Mouse (Mus musculus): Measurements from ENCODE around the gene Gm12355.
A peak's percentile ranks its signal among the peaks of the same experiment; 100 is the strongest.
"Not testable (repeated sequence)": the region's sequence is repeated elsewhere in the genome, so short reads cannot be mapped to it uniquely, and the experiment has no call there.

Gm12355 gene

DNA sequence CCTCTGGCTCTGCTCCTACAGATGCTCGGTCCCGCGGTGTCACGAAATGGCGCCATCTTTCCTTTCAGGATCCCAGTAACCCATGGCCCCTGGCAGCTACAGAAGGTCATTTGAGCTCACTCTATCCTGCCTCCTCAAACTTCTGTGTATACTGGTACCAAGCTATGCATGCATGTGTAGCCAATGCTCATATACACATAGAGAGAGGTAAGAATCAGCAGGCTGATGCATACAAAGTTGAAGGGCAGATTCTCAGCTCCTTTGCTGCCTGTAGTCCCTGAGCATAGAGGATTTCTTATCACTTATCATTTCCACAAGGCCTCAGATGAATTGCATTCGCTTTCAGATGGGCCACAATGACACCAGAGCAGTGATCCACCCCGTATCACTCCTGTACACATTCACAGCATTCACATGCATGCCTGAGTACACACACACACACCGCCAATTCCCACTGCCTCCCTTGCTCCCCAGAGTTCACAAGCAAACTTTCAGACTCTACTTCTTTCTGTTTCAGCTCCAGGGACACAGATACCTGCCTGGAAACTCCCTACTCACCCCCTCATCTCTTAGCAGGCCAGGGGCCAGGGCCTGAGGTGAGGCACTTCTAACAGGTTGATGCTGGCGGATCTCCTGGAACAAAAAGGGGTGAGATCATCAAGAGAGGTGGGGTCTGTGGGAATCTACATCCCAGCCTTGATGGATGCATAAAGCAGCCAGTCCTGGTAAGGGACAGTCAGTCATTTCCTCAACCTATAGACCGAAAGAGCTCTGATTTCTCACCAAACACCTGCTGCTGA, at the start of gene Gm12355, which contains the start of gene Gsdma3:
TSS of gene Gm12355 (minus strand) at position 51 of the 800 bp plus-strand sequence.
TSS of gene Gsdma3 (plus strand) at position 750 of the 800 bp plus-strand sequence.
- DNase-seq (ENCODE audit: extremely low read depth, insufficient read length, low spot score), result no peak

DNA sequence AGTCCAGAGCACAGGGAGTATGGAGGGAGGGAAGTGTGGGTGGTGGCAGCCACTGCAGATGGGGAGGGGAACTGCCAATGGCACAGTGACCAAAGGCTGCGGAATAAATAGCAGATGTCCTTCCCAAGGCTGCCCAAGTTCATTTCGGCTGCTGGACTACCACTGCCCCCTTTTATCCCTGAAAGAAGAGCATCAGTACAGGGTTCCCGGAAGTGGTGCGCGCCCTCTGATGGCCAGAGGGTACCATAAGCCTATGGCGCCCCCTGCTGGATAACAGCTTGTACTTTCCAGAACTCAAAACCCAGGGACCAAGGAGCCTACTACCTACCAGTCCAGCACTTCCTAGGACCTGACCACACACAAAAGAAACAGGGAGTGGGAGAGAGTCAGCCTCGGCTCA, 47.7 kb upstream of the Gm12355 start:
- DNase-seq (ENCODE audit: extremely low read depth, insufficient read length, low spot score), result peak; percentile 52

DNA sequence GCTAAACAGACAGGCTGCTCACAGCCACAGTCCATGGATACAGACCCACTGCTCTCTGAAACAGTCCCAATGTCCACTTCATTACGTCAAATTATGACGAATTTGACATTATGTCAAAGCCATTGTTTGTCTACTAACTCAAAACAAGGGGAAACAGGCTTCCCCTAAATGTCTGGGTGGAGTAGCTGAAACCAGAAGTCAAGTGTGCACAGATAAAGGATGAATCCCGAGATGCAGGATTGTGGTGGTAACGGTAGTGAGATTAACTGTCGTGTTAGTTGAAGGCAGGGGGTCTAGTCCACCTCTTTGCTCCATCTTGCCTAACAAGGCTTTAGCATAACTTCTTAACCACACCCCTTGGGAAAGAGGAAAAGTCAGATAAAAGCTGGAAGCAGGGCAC, 47.0 kb upstream of the Gm12355 start:
- DNase-seq (ENCODE audit: extremely low read depth, insufficient read length, low spot score), result no peak

GRCm38 (mm10) chr11:98671857-98672256, 46.4 kb upstream of the Gm12355 start:
- DNase-seq (ENCODE audit: extremely low read depth, insufficient read length, low spot score), result no peak

DNA sequence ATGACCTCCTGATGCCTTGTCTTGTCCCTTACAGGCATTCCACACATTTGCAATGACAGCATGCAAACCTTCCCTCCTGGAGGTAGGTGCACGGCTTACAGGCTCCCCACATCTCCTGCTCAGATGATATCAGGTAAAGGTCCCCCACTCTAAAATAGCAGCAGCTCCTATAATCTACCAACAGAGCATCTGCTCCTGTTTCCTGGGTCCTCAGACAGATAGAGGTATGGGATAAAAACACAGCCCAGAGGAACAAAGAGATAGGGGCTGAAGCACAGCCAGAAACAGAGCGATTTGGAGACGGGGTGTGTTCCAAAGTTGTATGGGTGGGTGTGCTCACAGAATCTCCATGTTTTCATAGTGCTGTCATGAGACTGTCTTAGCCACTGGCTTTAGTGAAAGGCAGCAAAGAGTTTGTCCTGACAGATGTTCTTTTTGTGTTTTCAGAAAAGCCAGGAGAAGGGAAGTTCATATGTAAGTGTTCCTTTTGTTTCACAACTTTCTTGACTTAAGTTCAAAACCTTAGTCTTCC, 45.9 kb upstream of the Gm12355 start:
- no peak for DNase-seq (ENCODE audit: extremely low read depth, insufficient read length, low spot score)

GRCm38 (mm10) chr11:98668984-98669383, 43.5 kb upstream of the Gm12355 start:
- DNase-seq (ENCODE audit: extremely low read depth, insufficient read length, low spot score), result no peak

- no peak for DNase-seq (ENCODE audit: extremely low read depth, insufficient read length, low spot score)
These were observed 38.6 kb upstream of the Gm12355 start, which contains the start of gene Gsdma for GRCm38 (mm10) chr11:98664091-98664490. Gene Gsdma, plus strand, starts transcription at chr11:98664351.

GRCm38 (mm10) chr11:98660517-98660916, 35.1 kb upstream of the Gm12355 start:
- peak; percentile 27 for DNase-seq (ENCODE audit: extremely low read depth, insufficient read length, low spot score)

- DNase-seq (ENCODE audit: extremely low read depth, insufficient read length, low spot score), result peak; percentile 19
These were observed 29.6 kb upstream of the Gm12355 start for GRCm38 (mm10) chr11:98655076-98655475.

DNA sequence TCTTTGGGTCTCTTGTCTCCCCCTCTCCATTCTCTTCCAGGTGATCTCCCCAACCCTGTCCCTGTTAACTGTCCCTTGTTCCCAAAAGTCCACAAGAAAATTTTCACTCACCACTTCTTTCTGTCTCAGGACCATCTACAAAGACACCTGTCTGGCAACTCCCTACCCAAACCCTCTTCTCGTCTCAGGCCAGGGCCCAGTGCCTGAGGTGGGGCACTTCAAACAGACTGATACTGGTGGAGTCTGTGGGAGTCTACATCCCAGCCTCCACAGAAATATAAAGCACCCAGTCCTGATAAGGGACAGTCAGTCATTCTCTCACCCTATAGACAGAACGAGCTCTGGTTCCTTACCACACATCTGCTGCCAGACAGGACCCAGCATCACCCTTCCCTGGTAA, 21.0 kb upstream of the Gm12355 start, which contains the start of gene Gsdma2:
TSS of gene Gsdma2 (plus strand) at position 301 of the 400 bp plus-strand sequence.
- DNase-seq (ENCODE audit: extremely low read depth, insufficient read length, low spot score), result no peak

GRCm38 (mm10) chr11:98645946-98646345, 20.5 kb upstream of the Gm12355 start:
- no peak for DNase-seq (ENCODE audit: extremely low read depth, insufficient read length, low spot score)

GRCm38 (mm10) chr11:98644757-98645156, 19.3 kb upstream of the Gm12355 start:
- DNase-seq (ENCODE audit: extremely low read depth, insufficient read length, low spot score), result no peak

DNA sequence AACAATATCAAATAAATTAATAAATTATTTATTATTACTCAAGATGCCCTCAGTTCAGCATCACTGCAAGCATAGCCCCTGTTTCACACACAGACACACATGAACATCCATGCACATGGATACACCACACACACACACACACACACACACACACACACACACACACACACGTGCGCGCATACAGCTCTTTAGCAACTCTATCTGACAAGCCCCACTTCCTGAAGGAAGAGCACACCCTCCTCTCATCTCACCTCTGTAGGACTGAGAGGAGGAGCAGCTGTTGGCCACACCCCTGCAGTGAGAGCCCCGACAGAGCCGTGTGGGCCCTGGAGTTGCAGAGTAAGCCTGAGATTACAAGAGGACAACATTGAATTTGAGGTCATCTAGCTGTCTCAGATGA, 14.6 kb upstream of the Gm12355 start:
- DNase-seq (ENCODE audit: extremely low read depth, insufficient read length, low spot score), result no peak

DNA sequence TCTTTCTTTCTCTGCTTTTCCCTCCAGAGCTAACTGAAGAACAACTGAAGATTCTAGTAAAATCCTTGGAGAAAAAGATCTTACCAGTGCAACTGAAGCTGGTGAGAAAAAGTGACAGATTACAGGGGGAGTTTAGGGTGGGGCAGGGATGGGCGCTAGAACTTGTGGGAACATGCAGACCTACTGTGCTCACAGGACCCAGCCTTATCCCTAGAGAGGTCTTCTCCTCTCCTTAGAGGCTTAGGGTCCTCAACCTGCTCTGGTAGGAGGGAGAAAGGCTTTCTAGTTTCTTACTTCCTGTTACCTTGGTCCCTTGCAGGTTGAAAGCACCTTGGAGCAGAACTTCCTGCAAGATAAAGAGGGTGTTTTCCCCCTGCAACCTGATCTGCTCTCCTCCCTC, 12.0 kb upstream of the Gm12355 start:
- DNase-seq (ENCODE audit: extremely low read depth, insufficient read length, low spot score), result no peak

GRCm38 (mm10) chr11:98635312-98635970, 10.0 kb upstream of the Gm12355 start:
- DNase-seq (ENCODE audit: extremely low read depth, insufficient read length, low spot score), result peak; percentile 30

DNA sequence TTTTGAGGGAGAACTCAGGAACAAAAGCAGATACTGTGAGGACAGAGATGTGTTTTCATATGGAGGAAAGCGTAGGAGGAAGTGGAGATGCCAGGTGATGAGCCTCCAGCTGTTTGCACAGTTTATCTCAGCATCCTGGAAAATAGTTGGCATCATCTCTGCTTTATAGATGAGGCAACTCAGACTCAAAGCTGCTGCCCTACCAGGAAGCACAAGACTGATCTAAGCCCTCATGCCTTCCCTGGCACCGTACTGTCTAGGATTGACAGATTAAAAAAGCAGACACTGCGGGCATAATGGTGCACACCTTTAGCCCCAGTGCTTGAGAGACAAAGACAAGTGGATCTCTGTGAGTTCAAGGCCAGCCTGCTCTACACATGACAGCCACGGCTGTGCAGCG, 5.2 kb upstream of the Gm12355 start:
- DNase-seq (ENCODE audit: extremely low read depth, insufficient read length, low spot score), result no peak

DNA sequence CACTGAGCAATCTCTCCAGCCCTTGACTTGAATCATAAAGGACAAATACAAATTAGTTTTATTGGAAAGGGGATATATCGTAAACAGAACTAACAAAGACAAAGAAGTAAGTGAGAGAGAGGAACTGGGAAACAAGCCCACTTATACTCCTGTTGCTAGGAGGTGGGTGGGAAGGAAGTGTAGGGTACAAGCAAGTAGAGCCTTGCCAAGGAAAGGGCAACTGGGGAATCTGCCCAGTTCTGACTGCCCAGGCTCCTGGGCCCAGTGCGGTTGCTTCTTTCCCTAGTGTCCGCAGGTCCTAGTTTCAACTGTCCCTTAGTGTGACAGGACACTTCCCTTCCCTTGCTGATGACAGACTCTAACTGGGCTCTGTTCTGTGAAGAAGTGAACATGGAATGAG, 3.2 kb upstream of the Gm12355 start:
- DNase-seq (ENCODE audit: extremely low read depth, insufficient read length, low spot score), result no peak

- DNase-seq (ENCODE audit: extremely low read depth, insufficient read length, low spot score), result not testable (repeated sequence)
These were observed 1.1 kb downstream of the Gm12355 start for GRCm38 (mm10) chr11:98624381-98624780.

DNA sequence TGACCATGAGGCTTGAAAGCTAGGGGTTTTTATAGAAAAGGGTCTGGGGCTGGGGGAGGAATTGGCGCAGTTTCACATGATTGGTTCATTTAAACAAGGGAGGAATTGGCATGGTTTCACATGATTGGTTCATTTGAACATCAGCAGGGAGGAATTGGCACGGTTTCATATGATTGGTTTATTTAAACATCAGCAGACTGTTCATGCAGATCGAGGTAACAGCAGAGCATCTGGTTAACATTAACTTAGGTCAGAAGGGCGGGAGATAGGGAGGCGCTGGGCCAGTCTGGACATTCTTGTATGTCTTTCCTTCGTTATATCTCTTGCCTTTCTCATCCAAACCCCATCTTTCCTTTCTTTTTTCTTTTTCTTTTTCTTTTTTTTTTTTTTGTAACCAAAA, 1.5 kb downstream of the Gm12355 start:
- not testable (repeated sequence) for DNase-seq (ENCODE audit: extremely low read depth, insufficient read length, low spot score)

DNA sequence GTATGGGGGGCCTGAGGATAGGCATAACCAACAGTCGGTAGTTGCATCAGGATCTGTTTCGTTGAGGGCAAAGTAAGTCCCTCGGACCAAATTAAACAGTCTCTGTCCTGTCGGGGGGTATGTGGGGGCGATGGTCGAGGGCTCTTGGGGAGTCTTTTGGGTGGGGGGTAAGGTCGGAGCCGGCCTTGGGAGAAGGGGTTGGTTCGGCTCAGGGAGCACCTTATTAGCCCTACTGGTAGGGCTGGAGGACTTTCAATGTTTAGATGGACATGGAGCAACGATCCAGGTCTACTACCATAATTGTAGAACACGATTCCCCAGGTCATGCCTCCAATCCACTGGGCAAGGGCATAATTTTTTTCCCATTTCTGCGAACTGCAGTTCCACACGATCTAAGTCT, 4.7 kb downstream of the Gm12355 start:
- no peak for DNase-seq (ENCODE audit: extremely low read depth, insufficient read length, low spot score)

DNA sequence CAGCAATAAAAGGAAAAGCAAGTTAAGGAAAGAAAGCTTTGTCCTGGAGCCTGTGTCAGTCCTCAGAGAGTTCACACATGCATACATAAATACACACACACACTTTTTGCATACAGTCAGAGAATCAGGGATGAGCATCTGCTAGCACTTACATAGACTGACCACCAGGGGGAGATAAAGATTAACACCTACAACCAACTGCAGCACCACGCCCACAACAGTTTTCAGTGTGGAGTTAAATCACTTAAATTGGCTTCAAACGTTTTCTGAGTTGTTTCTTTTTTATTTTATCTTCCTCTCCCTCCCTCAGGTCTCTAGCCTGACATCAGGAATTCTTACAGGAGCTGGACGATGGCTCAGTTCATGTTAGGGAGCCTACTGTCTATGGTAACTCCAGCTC, 18.7 kb downstream of the Gm12355 start:
- no peak for DNase-seq (ENCODE audit: extremely low read depth, insufficient read length, low spot score)

DNA sequence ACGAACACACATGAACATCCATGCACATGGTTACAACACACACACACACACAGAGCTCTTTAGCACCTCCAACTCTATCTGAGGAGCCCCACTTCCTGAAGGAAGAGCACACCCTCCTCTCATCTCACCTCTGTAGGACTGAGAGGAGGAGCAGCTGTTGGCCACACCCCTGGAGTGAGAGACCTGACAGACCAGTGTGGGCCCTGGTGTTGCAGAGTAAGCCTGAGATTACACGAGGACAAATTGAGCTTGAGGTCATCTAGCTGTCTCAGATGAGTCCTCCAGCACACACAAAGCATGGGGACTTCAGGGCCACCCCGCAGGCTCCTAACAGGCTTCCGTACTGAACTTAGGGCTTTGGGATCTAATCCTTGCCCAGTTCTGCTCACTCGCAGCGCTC, 20.6 kb downstream of the Gm12355 start:
- DNase-seq (ENCODE audit: extremely low read depth, insufficient read length, low spot score), result not testable (repeated sequence)

All from 3134 (cell line).